ENCODE assay signal across 9 mouse cellular contexts in genomic region chr2:113493546-113493945, GRCm38 (mm10).
"Had no signal": no experiment of that assay in that cellular context is flagged by ENCODE, and none has a peak within 500 bp of the region (broad histone marks: within the 10 kb centered on the region; RNA-seq: fewer than 3 reads in every experiment).

No protein-coding gene starts in this region.

- DNase-seq: kidney, postnatal 25 days; layer of hippocampus, adult 9-11 months; liver; liver, postnatal 0 days; lung, embryonic 14.5 days; retina, postnatal 1 day; right cerebral cortex, postnatal 25 days; spleen, adult 18-20 months; thymus, postnatal 25 days had no signal
